Mouse (Mus musculus) small intestine, adult 2 months (tissue): ENCODE results near the gene Synpr.

Experiments used
- CTCF ChIP-seq: fragments of 200-500 bp; IDR thresholded peaks from 2 replicates; pipeline ENCODE4 v1.5.1; 2012; ENCODE audit warnings: low read depth, mild to moderate bottlenecking, control low read depth, inconsistent platforms, low read length, moderate library complexity, mixed read lengths; ENCODE audit not compliant: insufficient replicate concordance, insufficient read length; ENCODE audit errors: extremely low read depth
- POLR2A ChIP-seq: fragments of 200-500 bp; IDR thresholded peaks from 2 replicates; pipeline ENCODE4 v1.6.1; 2012; ENCODE audit warnings: low read depth, mild to moderate bottlenecking, control low read depth, inconsistent platforms, low read length, moderate library complexity

DNA sequence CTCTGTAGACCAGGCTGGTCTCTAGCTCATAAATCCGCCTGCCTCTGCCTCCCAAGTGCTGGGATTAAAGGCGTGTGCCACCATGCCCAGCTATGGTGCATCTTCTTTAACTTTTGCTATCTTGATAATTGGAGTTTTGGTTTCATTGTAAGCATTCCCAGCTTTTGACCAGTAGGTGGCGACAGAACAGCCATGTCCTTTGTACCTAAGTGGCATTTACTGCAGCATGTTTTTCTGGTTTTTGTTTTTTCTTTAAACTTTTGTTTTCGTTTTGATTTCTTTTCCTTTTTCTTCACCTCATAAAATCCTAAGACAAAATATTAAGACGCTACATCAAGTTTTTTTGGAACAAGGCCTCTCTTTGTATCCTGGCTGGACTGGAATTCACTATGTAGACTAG is 69.6 kb downstream of the Synpr start:
- peak; percentile 44; the same call in 1 of the 2 replicates for TF ChIP-seq CTCF
- no peak for TF ChIP-seq POLR2A
